Mouse (Mus musculus): ENCODE data around the gene Ftl1-ps1. TPM values are rescaled to one million over a fixed set of nuclear protein-coding genes. Genes with fewer than 3 reads are reported as not detected.
A peak's percentile ranks its signal among the peaks of the same experiment; 100 is the strongest.

Gene Ftl1-ps1
- polyA plus RNA-seq (2015; fragmentation: Nextera tagmentation; extraction: Ambion mirVana), result 79.1 and 99.5 TPM in 2 replicates

- ATAC-seq (ENCODE audit: extremely low read depth, insufficient number of reproducible peaks, low FRiP score, low TSS enrichment), result no peak
- no peaks in the 10 kb centered on the region; the same call in 1 of the 2 replicates for H3K4me1 ChIP-seq
- 12% methylated on average over 11 of the region's 11 CpGs for WGBS
- H3K9ac ChIP-seq, result peak within 1 kb of the TSS; percentile 44
- H3K27me3 ChIP-seq (replicated peaks), result peaks cover 13% of the 10 kb centered on the region
- peak within 1 kb of the TSS; percentile 58 for H3K4me2 ChIP-seq
- no peaks in the 10 kb centered on the region for H3K36me3 ChIP-seq
- H3K27ac ChIP-seq (replicated peaks), result no peak within 1 kb of the TSS
- no peaks in the 10 kb centered on the region for H3K9me3 ChIP-seq
- peak within 1 kb of the TSS; percentile 30 for H3K4me3 ChIP-seq
These were observed at the start of gene Ftl1-ps1 for GRCm38 (mm10) chr13:74399298-74399839. TSS of gene Ftl1-ps1 (plus strand) at chr13:74399694.

GRCm38 (mm10) chr13:74350435-74350906 lies 49.0 kb upstream of the Ftl1-ps1 start:
- peak overlapping the region; percentile 71 for H3K4me2 ChIP-seq
- no peaks in the 10 kb centered on the region for H3K27me3 ChIP-seq (replicated peaks)
- peak overlapping the region; percentile 77 for H3K4me3 ChIP-seq
- peak overlapping the region; percentile 91 for H3K9ac ChIP-seq
- peaks cover 24% of the 10 kb centered on the region for H3K4me1 ChIP-seq
- under 1% methylated on average over 15 of the region's 15 CpGs for WGBS
- H3K27ac ChIP-seq (replicated peaks), result peak overlapping the region; percentile 90
- H3K36me3 ChIP-seq, result peaks cover 25% of the 10 kb centered on the region
- H3K9me3 ChIP-seq, result no peaks in the 10 kb centered on the region
- 0 out of 2 replicates have a peak, but pooled peaks have one; percentile 2 for ATAC-seq (ENCODE audit: extremely low read depth, insufficient number of reproducible peaks, low FRiP score, low TSS enrichment)

GRCm38 (mm10) chr13:74356491-74356890 lies 43.0 kb upstream of the Ftl1-ps1 start:
- no peak overlapping the region for H3K4me3 ChIP-seq
- no peak overlapping the region for H3K4me2 ChIP-seq
- WGBS, result 94% methylated on average over 13 of the region's 13 CpGs
- H3K4me1 ChIP-seq, result no peaks in the 10 kb centered on the region
- no peaks in the 10 kb centered on the region for H3K9me3 ChIP-seq
- ATAC-seq (ENCODE audit: extremely low read depth, insufficient number of reproducible peaks, low FRiP score, low TSS enrichment), result no peak
- no peak overlapping the region for H3K9ac ChIP-seq
- no peaks in the 10 kb centered on the region for H3K27me3 ChIP-seq (replicated peaks)
- H3K36me3 ChIP-seq, result peaks cover 85% of the 10 kb centered on the region
- no peak overlapping the region for H3K27ac ChIP-seq (replicated peaks)

- Histone ChIP-seq H3K36me3 (peaks cover 54% of the 10 kb centered on the region), H3K9ac (no peak overlapping the region), H3K4me3 (no peak overlapping the region), H3K9me3 (peaks cover 3% of the 10 kb centered on the region; the same call in 1 of the 2 replicates), H3K27ac (replicated peaks) (no peak overlapping the region), H3K4me1 (peaks cover 32% of the 10 kb centered on the region), H3K4me2 (peak overlapping the region; percentile 67), H3K27me3 (replicated peaks) (no peaks in the 10 kb centered on the region)
- 58% methylated on average over 2 of the region's 2 CpGs for WGBS
- no peak for ATAC-seq (ENCODE audit: extremely low read depth, insufficient number of reproducible peaks, low FRiP score, low TSS enrichment)
These were observed 37.3 kb upstream of the Ftl1-ps1 start for GRCm38 (mm10) chr13:74362218-74362617.

GRCm38 (mm10) chr13:74363176-74363858 lies 36.2 kb upstream of the Ftl1-ps1 start:
- Histone ChIP-seq H3K4me3 (peak overlapping the region; percentile 46), H3K27ac (replicated peaks) (peak overlapping the region; percentile 92), H3K4me2 (peak overlapping the region; percentile 67), H3K4me1 (peaks cover 32% of the 10 kb centered on the region), H3K9ac (peak overlapping the region; percentile 74), H3K9me3 (peaks cover 3% of the 10 kb centered on the region), H3K27me3 (replicated peaks) (no peaks in the 10 kb centered on the region), H3K36me3 (peaks cover 43% of the 10 kb centered on the region)
- 71% methylated on average over 13 of the region's 13 CpGs for WGBS
- ATAC-seq (ENCODE audit: extremely low read depth, insufficient number of reproducible peaks, low FRiP score, low TSS enrichment), result no peak

GRCm38 (mm10) chr13:74363859-74364235 lies 35.6 kb upstream of the Ftl1-ps1 start, which contains the start of gene Lrrc14b:
TSS of gene Lrrc14b (minus strand) at chr13:74364005.
- WGBS, result 27% methylated on average over 8 of the region's 8 CpGs
- Histone ChIP-seq H3K36me3 (peaks cover 38% of the 10 kb centered on the region), H3K4me2 (peak within 1 kb of the TSS; percentile 67), H3K27me3 (replicated peaks) (no peaks in the 10 kb centered on the region), H3K4me3 (peak within 1 kb of the TSS; percentile 46), H3K27ac (replicated peaks) (peak within 1 kb of the TSS; percentile 92), H3K9ac (peak within 1 kb of the TSS; percentile 74), H3K4me1 (peaks cover 32% of the 10 kb centered on the region), H3K9me3 (peaks cover 3% of the 10 kb centered on the region)
- peak; percentile 73 for ATAC-seq (ENCODE audit: extremely low read depth, insufficient number of reproducible peaks, low FRiP score, low TSS enrichment)

- Histone ChIP-seq H3K27me3 (replicated peaks) (no peaks in the 10 kb centered on the region), H3K36me3 (0 out of 2 replicates have a peak, but pooled peaks cover 8% of the 10 kb centered on the region), H3K27ac (replicated peaks) (no peak overlapping the region; the same call in 1 of the 2 replicates), H3K4me1 (peaks cover 10% of the 10 kb centered on the region), H3K9ac (no peak overlapping the region; the same call in 1 of the 2 replicates), H3K4me3 (no peak overlapping the region), H3K4me2 (no peak overlapping the region), H3K9me3 (no peaks in the 10 kb centered on the region)
- 65% methylated on average over 10 of the region's 10 CpGs for WGBS
- no peak for ATAC-seq (ENCODE audit: extremely low read depth, insufficient number of reproducible peaks, low FRiP score, low TSS enrichment)
These were observed 17.8 kb upstream of the Ftl1-ps1 start for GRCm38 (mm10) chr13:74381533-74382276.

- Histone ChIP-seq H3K4me2 (no peak overlapping the region), H3K27me3 (replicated peaks) (no peaks in the 10 kb centered on the region), H3K4me3 (no peak overlapping the region), H3K27ac (replicated peaks) (no peak overlapping the region; the same call in 1 of the 2 replicates), H3K36me3 (0 out of 2 replicates have a peak, but pooled peaks cover 6% of the 10 kb centered on the region), H3K9me3 (no peaks in the 10 kb centered on the region), H3K9ac (no peak overlapping the region; the same call in 1 of the 2 replicates), H3K4me1 (peaks cover 10% of the 10 kb centered on the region)
- ATAC-seq (ENCODE audit: extremely low read depth, insufficient number of reproducible peaks, low FRiP score, low TSS enrichment), result no peak
- 59% methylated on average over 3 of the region's 3 CpGs for WGBS
These were observed 17.2 kb upstream of the Ftl1-ps1 start for GRCm38 (mm10) chr13:74382289-74382688.

- Histone ChIP-seq H3K27me3 (replicated peaks) (peaks cover under 1% of the 10 kb centered on the region; the same call in 1 of the 2 replicates), H3K4me1 (peaks cover 8% of the 10 kb centered on the region), H3K4me2 (peak overlapping the region; percentile 75), H3K9me3 (no peaks in the 10 kb centered on the region), H3K36me3 (no peaks in the 10 kb centered on the region), H3K27ac (replicated peaks) (no peak overlapping the region), H3K9ac (peak overlapping the region; percentile 83; the same call in 1 of the 2 replicates), H3K4me3 (peak overlapping the region; percentile 79)
- WGBS, result 59% methylated on average over 6 of the region's 6 CpGs
- ATAC-seq (ENCODE audit: extremely low read depth, insufficient number of reproducible peaks, low FRiP score, low TSS enrichment), result no peak
These were observed 9.8 kb upstream of the Ftl1-ps1 start for GRCm38 (mm10) chr13:74389730-74390129.

- Histone ChIP-seq H3K9ac (peak within 1 kb of the TSS; percentile 83), H3K27me3 (replicated peaks) (peaks cover 6% of the 10 kb centered on the region), H3K36me3 (no peaks in the 10 kb centered on the region), H3K4me3 (peak within 1 kb of the TSS; percentile 79), H3K4me2 (peak within 1 kb of the TSS; percentile 75), H3K27ac (replicated peaks) (no peak within 1 kb of the TSS), H3K4me1 (peaks cover 8% of the 10 kb centered on the region), H3K9me3 (no peaks in the 10 kb centered on the region)
- no peak; the same call in 1 of the 2 replicates for ATAC-seq (ENCODE audit: extremely low read depth, insufficient number of reproducible peaks, low FRiP score, low TSS enrichment)
- WGBS, result 3% methylated on average over 14 of the region's 14 CpGs
These were observed 9.0 kb upstream of the Ftl1-ps1 start, which contains the start of gene Zfp72 for GRCm38 (mm10) chr13:74390371-74390990. TSS of gene Zfp72 (minus strand) at chr13:74390836.

All from heart, embryonic 13.5 days (tissue).